Mouse (Mus musculus) ES-CJ7 (cell line): ENCODE data around the gene Ccdc38.

Experiments
- DNase-seq: peaks from one replicate; pipeline ENCODE4 v3.0.0; 2011; ENCODE audit warnings: low read depth, low spot score

The Ccdc38 gene

DNA sequence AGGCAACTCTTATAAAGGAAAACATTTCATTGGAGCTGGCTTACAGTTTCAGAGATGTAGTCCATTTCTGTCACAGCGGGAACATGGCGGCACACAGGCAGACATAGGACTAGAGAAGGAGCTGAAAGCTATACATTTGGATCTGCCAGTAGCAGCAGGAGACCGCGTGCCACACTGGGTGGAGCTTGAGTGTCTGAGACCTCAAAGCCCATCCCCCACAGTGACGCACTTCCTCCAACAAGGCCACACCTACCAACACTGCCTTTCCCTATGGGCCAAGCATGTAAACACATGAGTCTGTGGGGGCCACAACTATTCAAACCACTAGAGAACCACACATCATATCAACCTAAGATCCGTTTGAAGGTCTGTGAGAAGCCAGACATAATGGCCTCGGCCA is 68.8 kb downstream of the Ccdc38 start:
- peak; percentile 39 for DNase-seq

GRCm38 (mm10) chr10:93610896-93611295 is 70.5 kb downstream of the Ccdc38 start:
- DNase-seq: no peak

- DNase-seq: no peak
Observed at GRCm38 (mm10) chr10:93611419-93612007, 71.1 kb downstream of the Ccdc38 start.

- no peak for DNase-seq
Observed at GRCm38 (mm10) chr10:93614850-93615249, 74.4 kb downstream of the Ccdc38 start.

- peak; percentile 60 for DNase-seq
Observed at GRCm38 (mm10) chr10:93620438-93621179, 80.2 kb downstream of the Ccdc38 start.

DNA sequence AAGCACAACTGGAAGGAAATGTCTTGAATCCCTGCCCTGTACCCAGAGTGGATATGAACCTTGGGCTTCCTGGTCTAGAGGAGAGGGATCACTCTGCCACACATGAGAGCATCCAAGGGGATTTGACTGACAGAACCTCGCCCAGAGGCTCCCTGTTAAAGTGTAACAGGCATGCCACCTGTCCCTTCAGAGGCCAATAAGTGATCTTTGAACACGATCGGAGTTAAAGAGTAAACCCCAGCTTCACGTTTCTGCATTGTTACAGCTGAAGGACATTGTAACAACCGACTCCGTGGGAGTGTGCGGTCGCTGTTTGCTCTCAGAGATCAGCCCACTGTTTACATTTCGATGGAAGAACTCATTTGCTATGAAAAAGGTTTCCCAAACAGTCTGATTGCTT is 83.3 kb downstream of the Ccdc38 start:
- DNase-seq: no peak

- DNase-seq: no peak
Observed at GRCm38 (mm10) chr10:93624151-93624550, 83.7 kb downstream of the Ccdc38 start.

DNA sequence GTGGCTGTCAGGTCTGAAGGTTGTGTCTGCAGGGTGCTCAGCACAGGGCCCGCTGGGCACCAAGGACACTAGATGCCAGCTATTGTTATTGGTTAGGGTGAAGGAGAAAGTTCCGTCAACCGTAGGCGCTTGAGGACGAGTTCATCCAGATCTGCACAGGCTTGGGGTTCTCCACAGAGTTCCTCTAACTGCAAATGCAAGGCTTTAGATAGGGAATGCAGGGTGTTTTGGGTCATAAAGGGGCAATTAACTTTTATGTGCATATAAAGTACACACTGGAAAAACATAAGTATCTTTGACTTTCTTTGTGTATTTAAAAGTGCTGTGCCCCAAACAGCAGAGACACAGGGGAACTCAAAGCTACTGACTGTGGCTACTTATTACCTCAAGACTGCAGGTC is 89.9 kb downstream of the Ccdc38 start:
- DNase-seq: no peak

GRCm38 (mm10) chr10:93632086-93632485 is 91.7 kb downstream of the Ccdc38 start:
- no peak for DNase-seq

DNA sequence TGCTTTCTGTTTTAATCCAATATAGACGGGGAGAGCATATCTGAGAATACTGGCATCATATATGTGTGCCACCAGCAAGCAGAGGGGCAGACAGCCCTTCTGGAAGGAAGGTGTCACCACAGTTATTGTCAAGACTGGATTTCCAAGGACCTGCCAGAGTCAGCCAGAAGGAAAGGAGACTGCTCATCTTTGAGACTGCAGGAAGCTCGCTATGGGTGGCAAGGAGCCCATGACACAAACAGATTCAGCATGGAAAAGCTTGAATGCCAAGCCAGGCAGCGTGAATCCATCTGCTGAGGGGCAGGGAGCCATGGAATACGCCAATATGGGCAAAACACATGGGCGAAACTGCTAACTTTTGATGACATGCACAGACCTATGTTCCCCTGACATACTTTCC is 93.1 kb downstream of the Ccdc38 start:
- DNase-seq: no peak
